Mouse (Mus musculus) liver, embryonic 14.5 days (tissue): ENCODE data around the gene Tfeb.

Experiments used
- CTCF ChIP-seq: IDR thresholded peaks from 2 replicates; pipeline ENCODE4 v1.5.1; 2016; ENCODE audit warnings: antibody characterized with exemption, low read depth, control low read depth
- EP300 ChIP-seq: IDR thresholded peaks from 2 replicates; pipeline ENCODE4 v1.6.1; 2016; ENCODE audit warnings: antibody characterized with exemption, low read depth

GRCm38 (mm10) chr17:47750101-47750500 is 13.3 kb downstream of the Tfeb start:
- TF ChIP-seq CTCF (no peak), EP300 (no peak)
